Mouse (Mus musculus): Measurements from ENCODE around the gene Pbx2. TPM values are rescaled to one million over a fixed set of nuclear protein-coding genes. Genes with fewer than 3 reads are reported as not detected.

Gene Pbx2
- total RNA-seq, 2 experiments from 2014 or later = 45.9 to 48.8 TPM

GRCm38 (mm10) chr17:34641945-34642344 lies 50.9 kb downstream of the Pbx2 start:
- intact Hi-C loops (cut with DNase I) = no loop called here
- DNase-seq (ENCODE audit: low spot score in 2 of 2) = no peak

GRCm38 (mm10) chr17:34643379-34643778 lies 52.3 kb downstream of the Pbx2 start:
- intact Hi-C loops (cut with DNase I) = no loop called here
- DNase-seq (ENCODE audit: low spot score in 2 of 2) = no peak

DNA sequence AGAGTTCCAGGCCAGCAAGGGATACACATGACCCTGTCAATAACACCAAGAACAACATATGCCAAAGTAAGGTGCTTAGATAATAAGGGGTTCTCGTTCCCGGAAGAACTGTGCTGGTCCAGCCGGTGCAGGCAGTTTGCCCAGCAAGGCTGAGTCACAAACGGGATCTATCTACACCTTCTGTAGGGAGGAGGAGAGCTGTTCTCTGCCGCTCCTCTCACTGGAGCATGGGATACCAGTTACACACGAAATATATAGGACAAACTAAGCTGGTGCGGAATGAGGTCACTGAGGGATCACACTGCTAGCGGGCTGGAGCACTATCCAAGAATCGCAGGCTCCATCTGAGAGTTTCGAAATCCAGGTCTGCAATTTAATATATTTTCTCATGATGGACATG lies 52.9 kb downstream of the Pbx2 start:
- intact Hi-C loops (cut with DNase I) = no loop called here
- no peak for DNase-seq (ENCODE audit: low spot score in 2 of 2)

DNA sequence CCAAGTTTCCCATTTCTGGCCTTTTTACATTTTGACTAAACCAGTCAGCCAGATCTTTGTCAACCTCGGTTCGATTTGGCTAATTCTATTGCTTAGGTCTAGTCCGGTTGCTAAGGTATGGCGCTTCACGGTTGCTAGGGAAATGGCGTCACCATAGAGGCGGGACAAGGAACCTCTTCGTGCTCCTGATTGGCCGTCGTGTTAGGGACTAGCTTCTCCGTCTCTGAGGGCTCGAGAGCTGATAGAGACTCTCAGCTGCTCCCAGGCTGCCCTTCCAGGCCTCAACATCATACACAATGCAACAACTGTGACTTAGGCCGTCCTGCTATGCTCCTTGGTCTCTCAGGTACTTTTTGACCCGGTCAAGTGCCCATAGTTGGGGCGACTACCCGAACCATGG lies 53.5 kb downstream of the Pbx2 start, which contains the start of gene Fkbpl:
Gene Fkbpl, plus strand, starts transcription at position 157 of the 400 bp plus-strand sequence.
- intact Hi-C loops (cut with DNase I) = no loop called here
- DNase-seq (ENCODE audit: low spot score in 2 of 2) = peak; percentile 98

- intact Hi-C loops (cut with DNase I) = no loop called here
- no peak for DNase-seq (ENCODE audit: low spot score in 2 of 2)
These were observed 54.3 kb downstream of the Pbx2 start for GRCm38 (mm10) chr17:34645256-34645829.

- DNase-seq (ENCODE audit: low spot score in 2 of 2) = no peak
These were observed 54.9 kb downstream of the Pbx2 start for GRCm38 (mm10) chr17:34645831-34646511.

More at GRCm38 (mm10) chr17:34645831-34646511, 54.9 kb downstream of the Pbx2 start:
- intact Hi-C loops (cut with DNase I) = no loop called here

Other genes starting within 250 kb of the Pbx2 start
- gene Btnl2, start 236.4 kb upstream of the Pbx2 start, total RNA-seq (2021) = under 1 TPM; 0.62 to 0.91 TPM
- not detected for gene Btnl1, start 214.1 kb upstream of the Pbx2 start, total RNA-seq (2021)
- gene BC051142, start 192.4 kb upstream of the Pbx2 start, total RNA-seq (2021) = 1 to 10 TPM; 4.9 to 5.6 TPM
- not detected for gene Btnl4, start 113.9 kb upstream of the Pbx2 start, total RNA-seq (2021)
- not detected for gene Btnl6, start 73.9 kb upstream of the Pbx2 start, total RNA-seq (2021)
- gene Notch4, start 27.0 kb upstream of the Pbx2 start, total RNA-seq (2021) = 10 to 100 TPM; 10.0 to 10.9 TPM
- gene Gpsm3, start 1.5 kb upstream of the Pbx2 start, total RNA-seq (2021) = 1 to 10 TPM; 3.2 to 3.4 TPM
- 1 to 10 TPM in 1 of 2 experiments, under 1 TPM in 1; 0.87 to 1.2 TPM for gene Ager, start 6.6 kb downstream of the Pbx2 start, total RNA-seq (2021)
- 10 to 100 TPM; 83.2 to 90.9 TPM for gene Rnf5, start 12.4 kb downstream of the Pbx2 start, total RNA-seq (2021)
- 100 to 1,000 TPM; 175 to 180 TPM for gene Agpat1, start 13.0 kb downstream of the Pbx2 start, total RNA-seq (2021)
- gene Egfl8, start 24.7 kb downstream of the Pbx2 start, total RNA-seq (2021) = 1 to 10 TPM; 3.5 to 4.1 TPM
- 10 to 100 TPM; 39.3 to 45.7 TPM for gene Ppt2, start 37.2 kb downstream of the Pbx2 start, total RNA-seq (2021)
- 100 to 1,000 TPM; 195 to 228 TPM for gene Prrt1, start 38.3 kb downstream of the Pbx2 start, total RNA-seq (2021)
- gene Fkbpl, start 53.5 kb downstream of the Pbx2 start, total RNA-seq (2021) = 10 to 100 TPM; 16.1 to 16.7 TPM
- gene Atf6b, start 55.9 kb downstream of the Pbx2 start, total RNA-seq (2021) = 10 to 100 TPM; 76.4 to 80.3 TPM
- 1 to 10 TPM; 1.5 to 1.8 TPM for gene Tnxb, start 79.3 kb downstream of the Pbx2 start, total RNA-seq (2021)
- gene C4b, start 152.6 kb downstream of the Pbx2 start, total RNA-seq (2021) = 1 to 10 TPM; 5.2 to 8.0 TPM
- gene Cyp21a1, start 213.3 kb downstream of the Pbx2 start, total RNA-seq (2021) = not detected
- gene Stk19, start 245.7 kb downstream of the Pbx2 start, total RNA-seq (2021) = 10 to 100 TPM; 58.2 to 59.3 TPM
- gene Dxo, start 245.8 kb downstream of the Pbx2 start, total RNA-seq (2021) = 10 to 100 TPM; 33.5 to 35.8 TPM

All from left cerebral cortex, postnatal 14 days (tissue).